Mouse (Mus musculus) hindbrain, embryonic 14.5 days (tissue): ENCODE data around the gene Pde4a. TPM values are rescaled to one million over a fixed set of nuclear protein-coding genes. Genes with fewer than 3 reads are reported as not detected.

Experiments
- ATAC-seq: fragments of 200-750 bp; cut with Nextera tagmentation; 2 replicates; pipeline ENCODE4 v1.8.0; 2017; ENCODE audit warnings: moderate number of reproducible peaks, mild to moderate bottlenecking, moderate TSS enrichment, moderate library complexity; ENCODE audit not compliant: low FRiP score
- DNase-seq: peaks from one replicate; pipeline ENCODE4 v3.0.0-alpha.2; 2015; ENCODE audit warnings: low spot score
- H3K27ac ChIP-seq: fragments of 300-500 bp; sonication (generic); 2 replicates; pipeline ENCODE4 v1.5.1; 2014; ENCODE audit warnings: mild to moderate bottlenecking, moderate library complexity
- H3K27me3 ChIP-seq: fragments of 300-500 bp; sonication (generic); 2 replicates; pipeline ENCODE4 v1.6.1; 2014; ENCODE audit warnings: mild to moderate bottlenecking, low read length, mixed read lengths; ENCODE audit not compliant: control insufficient read depth, insufficient read depth
- H3K36me3 ChIP-seq: fragments of 300-500 bp; sonication (generic); replicated peaks from 2 replicates; pipeline ENCODE4 v1.6.1; 2014; ENCODE audit not compliant: control insufficient read depth, insufficient read depth
- H3K4me1 ChIP-seq: fragments of 300-500 bp; sonication (generic); replicated peaks from 2 replicates; pipeline ENCODE4 v1.6.1; 2014; ENCODE audit warnings: antibody characterized with exemption, low read length, mixed read lengths; ENCODE audit not compliant: control insufficient read depth, insufficient read depth
- H3K4me2 ChIP-seq: fragments of 300-500 bp; sonication (generic); replicated peaks from 2 replicates; pipeline ENCODE4 v1.6.1; 2014; ENCODE audit warnings: mild to moderate bottlenecking, moderate library complexity
- H3K4me3 ChIP-seq: fragments of 300-500 bp; sonication (generic); replicated peaks from 2 replicates; pipeline ENCODE4 v1.5.1; 2014; ENCODE audit warnings: mild to moderate bottlenecking, low read length
- H3K9ac ChIP-seq: fragments of 300-500 bp; sonication (generic); 2 replicates; pipeline ENCODE4 v1.6.1; 2014
- H3K9me3 ChIP-seq: fragments of 300-500 bp; sonication (generic); 2 replicates; pipeline ENCODE4 v1.6.1; 2016; ENCODE audit warnings: low read length; ENCODE audit not compliant: control insufficient read depth
- WGBS: fragments of 180-500 bp; shearing (Covaris S2); extraction: QIAGEN DNeasy Blood & Tissue Kit; methylation state at CpG from one replicate; pipeline ENCODE4 v1.1.7; 2014; 5-methylcytosine and 5-hydroxymethylcytosine counted together
- polyA plus RNA-seq: library from polyadenylated mRNA; unstranded; fragments of >200 nt; fragmentation: Nextera tagmentation; extraction: Ambion mirVana; gene quantifications from 2 replicates; pipeline ENCODE4 v1.2.1, GENCODE M21; 2014

The Pde4a gene
- polyA plus RNA-seq, 1 experiment from 2014 or later, result 28.8 TPM

- Histone ChIP-seq H3K36me3 (peaks cover 10% of the 10 kb centered on the region), H3K27me3 (no peaks in the 10 kb centered on the region), H3K27ac (no peak overlapping the region), H3K4me1 (peaks cover 6% of the 10 kb centered on the region; the same call in 1 of the 2 replicates), H3K9ac (no peak overlapping the region), H3K4me2 (no peak overlapping the region), H3K4me3 (no peak overlapping the region), H3K9me3 (no peaks in the 10 kb centered on the region)
- no peak for ATAC-seq
- 84% methylated on average over 9 of the region's 9 CpGs for WGBS
- no peak for DNase-seq
Measured at GRCm38 (mm10) chr9:21133064-21133707, 32.3 kb upstream of the Pde4a start.

- no peak for ATAC-seq
- Histone ChIP-seq H3K27me3 (no peaks in the 10 kb centered on the region), H3K4me2 (no peak overlapping the region), H3K9ac (no peak overlapping the region), H3K36me3 (peaks cover 23% of the 10 kb centered on the region), H3K27ac (no peak overlapping the region), H3K9me3 (no peaks in the 10 kb centered on the region), H3K4me1 (peaks cover 6% of the 10 kb centered on the region; the same call in 1 of the 2 replicates), H3K4me3 (no peak overlapping the region)
- WGBS, result 76% methylated on average over 9 of the region's 9 CpGs
- no peak for DNase-seq
Measured at GRCm38 (mm10) chr9:21134595-21135328, 30.8 kb upstream of the Pde4a start.

GRCm38 (mm10) chr9:21135329-21135890 lies 30.1 kb upstream of the Pde4a start:
- Histone ChIP-seq H3K36me3 (peaks cover 30% of the 10 kb centered on the region), H3K27ac (no peak overlapping the region), H3K9ac (no peak overlapping the region), H3K4me1 (peaks cover 3% of the 10 kb centered on the region; the same call in 1 of the 2 replicates), H3K4me3 (no peak overlapping the region), H3K27me3 (no peaks in the 10 kb centered on the region), H3K9me3 (no peaks in the 10 kb centered on the region), H3K4me2 (no peak overlapping the region)
- 73% methylated on average over 4 of the region's 4 CpGs for WGBS
- no peak for DNase-seq
- ATAC-seq, result no peak

GRCm38 (mm10) chr9:21135941-21136381 lies 29.6 kb upstream of the Pde4a start:
- Histone ChIP-seq H3K36me3 (peaks cover 35% of the 10 kb centered on the region), H3K4me2 (no peak overlapping the region), H3K27me3 (no peaks in the 10 kb centered on the region), H3K4me1 (no peaks in the 10 kb centered on the region), H3K9me3 (no peaks in the 10 kb centered on the region), H3K9ac (no peak overlapping the region), H3K27ac (no peak overlapping the region), H3K4me3 (no peak overlapping the region)
- ATAC-seq (no peak), DNase-seq (no peak)
- WGBS, result 69% methylated on average over 1 of the region's 1 CpGs

- Histone ChIP-seq H3K4me2 (no peak overlapping the region), H3K9ac (no peak overlapping the region), H3K27me3 (no peaks in the 10 kb centered on the region), H3K27ac (no peak overlapping the region), H3K4me1 (no peaks in the 10 kb centered on the region), H3K9me3 (no peaks in the 10 kb centered on the region), H3K36me3 (peaks cover 40% of the 10 kb centered on the region), H3K4me3 (no peak overlapping the region)
- no peak for DNase-seq
- 89% methylated on average over 6 of the region's 6 CpGs for WGBS
- ATAC-seq, result no peak
Measured at GRCm38 (mm10) chr9:21136401-21136800, 29.1 kb upstream of the Pde4a start.

GRCm38 (mm10) chr9:21137229-21137628 lies 28.3 kb upstream of the Pde4a start:
- ATAC-seq, result no peak

GRCm38 (mm10) chr9:21138386-21138785 lies 27.1 kb upstream of the Pde4a start:
- no peak for DNase-seq
- no peaks in the 10 kb centered on the region for H3K4me1 ChIP-seq
- peaks cover 59% of the 10 kb centered on the region for H3K36me3 ChIP-seq
- no peaks in the 10 kb centered on the region for H3K27me3 ChIP-seq
- H3K4me2 ChIP-seq, result no peak overlapping the region
- no peak overlapping the region for H3K27ac ChIP-seq
- no peak overlapping the region for H3K9ac ChIP-seq
- 91% methylated on average over 4 of the region's 4 CpGs for WGBS
- H3K9me3 ChIP-seq, result no peaks in the 10 kb centered on the region
- no peak for ATAC-seq
- H3K4me3 ChIP-seq, result no peak overlapping the region

More at GRCm38 (mm10) chr9:21137229-21137628, 28.3 kb upstream of the Pde4a start:
- H3K4me1 ChIP-seq, result no peaks in the 10 kb centered on the region
- 51% methylated on average over 3 of the region's 3 CpGs for WGBS
- H3K4me2 ChIP-seq, result no peak overlapping the region
- H3K9ac ChIP-seq, result no peak overlapping the region
- peaks cover 48% of the 10 kb centered on the region for H3K36me3 ChIP-seq
- DNase-seq, result peak; percentile 68
- no peaks in the 10 kb centered on the region for H3K9me3 ChIP-seq
- H3K27me3 ChIP-seq, result no peaks in the 10 kb centered on the region
- no peak overlapping the region for H3K27ac ChIP-seq
- H3K4me3 ChIP-seq, result no peak overlapping the region

GRCm38 (mm10) chr9:21141922-21142321 lies 23.6 kb upstream of the Pde4a start:
- no peak for DNase-seq
- Histone ChIP-seq H3K36me3 (peaks cover 92% of the 10 kb centered on the region), H3K27me3 (no peaks in the 10 kb centered on the region), H3K9me3 (no peaks in the 10 kb centered on the region), H3K9ac (no peak overlapping the region), H3K4me2 (no peak overlapping the region), H3K4me1 (no peaks in the 10 kb centered on the region; the same call in 1 of the 2 replicates), H3K27ac (no peak overlapping the region), H3K4me3 (no peak overlapping the region)
- 95% methylated on average over 14 of the region's 14 CpGs for WGBS
- no peak for ATAC-seq

- H3K36me3 ChIP-seq, result peaks cover 73% of the 10 kb centered on the region
- WGBS, result 100% methylated on average over 3 of the region's 3 CpGs
- DNase-seq, result no peak
Measured at GRCm38 (mm10) chr9:21144361-21144760, 21.2 kb upstream of the Pde4a start.

More at GRCm38 (mm10) chr9:21144361-21144760, 21.2 kb upstream of the Pde4a start:
- no peaks in the 10 kb centered on the region for H3K27me3 ChIP-seq
- no peak overlapping the region for H3K4me2 ChIP-seq
- no peak for ATAC-seq
- no peak overlapping the region for H3K27ac ChIP-seq
- H3K9ac ChIP-seq, result no peak overlapping the region
- no peak overlapping the region for H3K4me3 ChIP-seq
- H3K9me3 ChIP-seq, result no peaks in the 10 kb centered on the region
- peaks cover 16% of the 10 kb centered on the region for H3K4me1 ChIP-seq
